ENCODE assay signal across 18 mouse cellular contexts in genomic region chr9:75618836-75619400, GRCm38 (mm10). TPM values are rescaled to one million over a fixed set of nuclear protein-coding genes. Genes with fewer than 3 reads are reported as not detected.
A peak's percentile ranks its signal among the peaks of the same experiment; 100 is the strongest.
DNase-seq lines count a peak whose midpoint lies in the region; ATAC-seq lines count a peak whose summit lies in the region.
"Had no signal": no experiment of that assay in that cellular context is flagged by ENCODE, and none has a peak within 500 bp of the region (broad histone marks: within the 10 kb centered on the region; RNA-seq: fewer than 3 reads in every experiment).

No protein-coding gene starts in this region.

- DNase-seq in embryonic facial prominence, embryonic 11.5 days (ENCODE audit: low spot score): no peak
- DNase-seq in embryonic facial prominence, embryonic 10.5 days (ENCODE audit: low spot score): no peak
- DNase-seq in intestine, embryonic 14.5 days (ENCODE audit: low spot score): peak; percentile 44
- no peak for DNase-seq in lung, postnatal 14 days
- no peak for DNase-seq in embryo, embryonic 11 days
- DNase-seq: adrenal gland, adult 8-10 months; cerebellum, adult 8-10 months; gastrocnemius, adult 2 months; heart, postnatal 14 days; kidney, postnatal 36 days; left cerebral cortex, postnatal 4 days; liver, embryonic 13.5 days; thymus, postnatal 36 days had no signal

- H3K4me1 ChIP-seq in embryonic facial prominence, embryonic 11.5 days (ENCODE audit: control insufficient read depth, insufficient read depth, low read length): no peaks in the 10 kb centered on the region
- no peaks in the 10 kb centered on the region for H3K4me1 ChIP-seq in embryonic facial prominence, embryonic 10.5 days
- no peaks in the 10 kb centered on the region for H3K4me1 ChIP-seq in intestine, embryonic 14.5 days (replicated peaks; ENCODE audit: control insufficient read depth, insufficient read depth, low read length)
- H3K4me1 ChIP-seq in intestine, embryonic 15.5 days (replicated peaks): no peaks in the 10 kb centered on the region
- H3K4me1 ChIP-seq in lung, embryonic 15.5 days: no peaks in the 10 kb centered on the region
- H3K4me1 ChIP-seq in neural tube, embryonic 14.5 days (ENCODE audit: control insufficient read depth, insufficient read depth, low read length): no peaks in the 10 kb centered on the region
- H3K4me1 ChIP-seq: embryonic facial prominence, embryonic 12.5 days; heart, embryonic 12.5 days; liver, embryonic 13.5 days had no signal

- H3K27ac ChIP-seq in embryonic facial prominence, embryonic 11.5 days (replicated peaks; ENCODE audit: low read depth, low read length): no peak overlapping the region
- H3K27ac ChIP-seq in embryonic facial prominence, embryonic 10.5 days (replicated peaks): no peak overlapping the region
- no peak overlapping the region for H3K27ac ChIP-seq in intestine, embryonic 14.5 days (ENCODE audit: low read depth)
- no peak overlapping the region for H3K27ac ChIP-seq in intestine, embryonic 15.5 days
- no peak overlapping the region for H3K27ac ChIP-seq in lung, embryonic 15.5 days
- H3K27ac ChIP-seq in neural tube, embryonic 14.5 days (ENCODE audit: low read depth, low read length): no peak overlapping the region
- H3K27ac ChIP-seq: embryonic facial prominence, embryonic 12.5 days; gastrocnemius, adult 2 months; liver, embryonic 13.5 days had no signal

- H3K9ac ChIP-seq in embryonic facial prominence, embryonic 11.5 days (replicated peaks; ENCODE audit: low read length): no peak overlapping the region
- H3K9ac ChIP-seq in intestine, embryonic 14.5 days (ENCODE audit: low read length): no peak overlapping the region
- no peak overlapping the region for H3K9ac ChIP-seq in intestine, embryonic 15.5 days
- no peak overlapping the region for H3K9ac ChIP-seq in lung, embryonic 15.5 days
- H3K9ac ChIP-seq in neural tube, embryonic 14.5 days (replicated peaks; ENCODE audit: low read depth, low read length): no peak overlapping the region
- H3K9ac ChIP-seq: embryonic facial prominence, embryonic 12.5 days; heart, embryonic 12.5 days; liver, embryonic 13.5 days had no signal

- no peaks in the 10 kb centered on the region for H3K9me3 ChIP-seq in embryonic facial prominence, embryonic 11.5 days (replicated peaks; ENCODE audit: control insufficient read depth, low read length)
- no peaks in the 10 kb centered on the region for H3K9me3 ChIP-seq in embryonic facial prominence, embryonic 10.5 days
- H3K9me3 ChIP-seq in intestine, embryonic 14.5 days (ENCODE audit: control insufficient read depth, low read length): no peaks in the 10 kb centered on the region
- no peaks in the 10 kb centered on the region for H3K9me3 ChIP-seq in intestine, embryonic 15.5 days
- no peaks in the 10 kb centered on the region for H3K9me3 ChIP-seq in lung, embryonic 15.5 days
- no peaks in the 10 kb centered on the region for H3K9me3 ChIP-seq in neural tube, embryonic 14.5 days (ENCODE audit: control insufficient read depth, low read length)
- H3K9me3 ChIP-seq: embryonic facial prominence, embryonic 12.5 days; liver, embryonic 13.5 days had no signal

- no peak overlapping the region for H3K4me3 ChIP-seq in embryonic facial prominence, embryonic 11.5 days (ENCODE audit: low read depth, low read length)
- H3K4me3 ChIP-seq in embryonic facial prominence, embryonic 10.5 days: no peak overlapping the region
- H3K4me3 ChIP-seq in intestine, embryonic 14.5 days (ENCODE audit: low read depth, low read length): no peak overlapping the region
- no peak overlapping the region for H3K4me3 ChIP-seq in intestine, embryonic 15.5 days (replicated peaks)
- no peak overlapping the region for H3K4me3 ChIP-seq in lung, embryonic 15.5 days
- no peak overlapping the region for H3K4me3 ChIP-seq in neural tube, embryonic 14.5 days (ENCODE audit: low read depth, low read length)
- H3K4me3 ChIP-seq: embryonic facial prominence, embryonic 12.5 days; gastrocnemius, adult 2 months; heart, embryonic 12.5 days; liver, embryonic 13.5 days had no signal

- ATAC-seq in embryonic facial prominence, embryonic 11.5 days (replicated peaks; ENCODE audit: insufficient number of reproducible peaks, low FRiP score, low TSS enrichment, low read depth): peak; percentile 39; the same call in 1 of the 2 replicates
- no peak for ATAC-seq in intestine, embryonic 14.5 days (replicated peaks; ENCODE audit: low FRiP score, low TSS enrichment, low read depth)
- no peak for ATAC-seq in intestine, embryonic 15.5 days
- 0 out of 2 replicates have a peak, but pooled peaks have one; percentile 19 for ATAC-seq in lung, embryonic 15.5 days (ENCODE audit: borderline replicate concordance, extremely low read depth, low FRiP score, low TSS enrichment)
- peak; percentile 38; the same call in 1 of the 2 replicates for ATAC-seq in neural tube, embryonic 14.5 days (ENCODE audit: low read depth)

- no peaks in the 10 kb centered on the region for H3K27me3 ChIP-seq in embryonic facial prominence, embryonic 11.5 days (ENCODE audit: control insufficient read depth, insufficient read depth, low read length)
- H3K27me3 ChIP-seq in embryonic facial prominence, embryonic 10.5 days (replicated peaks; ENCODE audit: low read depth, poor library complexity, severe bottlenecking): peaks cover 5% of the 10 kb centered on the region
- H3K27me3 ChIP-seq in intestine, embryonic 14.5 days (replicated peaks; ENCODE audit: control insufficient read depth, insufficient read depth, low read length): no peaks in the 10 kb centered on the region
- no peaks in the 10 kb centered on the region for H3K27me3 ChIP-seq in intestine, embryonic 15.5 days (replicated peaks)
- H3K27me3 ChIP-seq in lung, embryonic 15.5 days: no peaks in the 10 kb centered on the region; the same call in 1 of the 2 replicates
- no peaks in the 10 kb centered on the region for H3K27me3 ChIP-seq in neural tube, embryonic 14.5 days (ENCODE audit: control insufficient read depth, insufficient read depth, low read length)
- H3K27me3 ChIP-seq: embryonic facial prominence, embryonic 12.5 days had no signal

- H3K36me3 ChIP-seq in embryonic facial prominence, embryonic 11.5 days (replicated peaks; ENCODE audit: control insufficient read depth, insufficient read depth, low read depth, low read length): no peaks in the 10 kb centered on the region
- H3K36me3 ChIP-seq in embryonic facial prominence, embryonic 10.5 days (replicated peaks): no peaks in the 10 kb centered on the region
- no peaks in the 10 kb centered on the region for H3K36me3 ChIP-seq in intestine, embryonic 14.5 days (ENCODE audit: control insufficient read depth, insufficient read depth, low read length)
- H3K36me3 ChIP-seq in intestine, embryonic 15.5 days: no peaks in the 10 kb centered on the region
- no peaks in the 10 kb centered on the region for H3K36me3 ChIP-seq in lung, embryonic 15.5 days
- H3K36me3 ChIP-seq in neural tube, embryonic 14.5 days (ENCODE audit: control insufficient read depth, insufficient read depth, low read length): no peaks in the 10 kb centered on the region
- H3K36me3 ChIP-seq: embryonic facial prominence, embryonic 12.5 days; heart, embryonic 12.5 days; liver, embryonic 13.5 days had no signal

- H3K4me2 ChIP-seq in embryonic facial prominence, embryonic 11.5 days (ENCODE audit: low read depth, low read length): no peak overlapping the region
- H3K4me2 ChIP-seq in intestine, embryonic 14.5 days (ENCODE audit: low read length): no peak overlapping the region
- no peak overlapping the region for H3K4me2 ChIP-seq in intestine, embryonic 15.5 days (replicated peaks)
- no peak overlapping the region for H3K4me2 ChIP-seq in lung, embryonic 15.5 days
- H3K4me2 ChIP-seq in neural tube, embryonic 14.5 days (ENCODE audit: low read depth, low read length): no peak overlapping the region
- H3K4me2 ChIP-seq: embryonic facial prominence, embryonic 12.5 days; heart, embryonic 12.5 days; liver, embryonic 13.5 days had no signal

- WGBS in embryonic facial prominence, embryonic 11.5 days: 71% methylated on average over 6 of the region's 6 CpGs
- WGBS in embryonic facial prominence, embryonic 10.5 days: 74% methylated on average over 6 of the region's 6 CpGs
- 80% methylated on average over 6 of the region's 6 CpGs for WGBS in intestine, embryonic 14.5 days
- WGBS in intestine, embryonic 15.5 days: 88% methylated on average over 6 of the region's 6 CpGs
- 80% methylated on average over 6 of the region's 6 CpGs for WGBS in lung, embryonic 15.5 days
- WGBS in neural tube, embryonic 14.5 days: 79% methylated on average over 6 of the region's 6 CpGs

RNA-seq across cellular contexts. Expression of gene Lysmd2, which starts 6.6 kb away (rescaled TPM):
- 21.2 and 21.7 TPM in 2 replicates for polyA plus RNA-seq in embryonic facial prominence, embryonic 11.5 days (2014; fragmentation: Nextera tagmentation; extraction: Ambion mirVana)
- polyA plus RNA-seq in embryonic facial prominence, embryonic 10.5 days (2016; fragmentation: Nextera tagmentation; extraction: Ambion mirVana): 13.6 and 16.5 TPM in 2 replicates
- polyA plus RNA-seq in intestine, embryonic 14.5 days (2014; fragmentation: Nextera tagmentation; extraction: Ambion mirVana): 24.3 and 26.6 TPM in 2 replicates
- polyA plus RNA-seq in intestine, embryonic 15.5 days (2015; fragmentation: Nextera tagmentation; extraction: Ambion mirVana): 19.4 and 20.1 TPM in 2 replicates
- 27.0 and 28.1 TPM in 2 replicates for polyA plus RNA-seq in lung, embryonic 15.5 days (2015; fragmentation: Nextera tagmentation; extraction: Ambion mirVana)
- polyA plus RNA-seq in neural tube, embryonic 14.5 days (2014; fragmentation: Nextera tagmentation; extraction: Ambion mirVana): 38.0 and 42.0 TPM in 2 replicates

RNA-seq across cellular contexts. Expression of gene Tmod2, which starts 7.8 kb away (rescaled TPM):
- polyA plus RNA-seq in embryonic facial prominence, embryonic 11.5 days (2014; fragmentation: Nextera tagmentation; extraction: Ambion mirVana): 36.2 and 38.2 TPM in 2 replicates
- 31.9 and 34.3 TPM in 2 replicates for polyA plus RNA-seq in embryonic facial prominence, embryonic 10.5 days (2016; fragmentation: Nextera tagmentation; extraction: Ambion mirVana)
- polyA plus RNA-seq in intestine, embryonic 14.5 days (2014; fragmentation: Nextera tagmentation; extraction: Ambion mirVana): 17.6 and 21.3 TPM in 2 replicates
- polyA plus RNA-seq in intestine, embryonic 15.5 days (2015; fragmentation: Nextera tagmentation; extraction: Ambion mirVana): 16.1 and 20.8 TPM in 2 replicates
- polyA plus RNA-seq in lung, embryonic 15.5 days (2015; fragmentation: Nextera tagmentation; extraction: Ambion mirVana): 9.4 and 10.1 TPM in 2 replicates
- polyA plus RNA-seq in neural tube, embryonic 14.5 days (2014; fragmentation: Nextera tagmentation; extraction: Ambion mirVana): 230 and 265 TPM in 2 replicates

RNA-seq across cellular contexts. Expression of gene Tmod3, which starts 59.5 kb away (rescaled TPM):
- polyA plus RNA-seq in embryonic facial prominence, embryonic 11.5 days (2014; fragmentation: Nextera tagmentation; extraction: Ambion mirVana): 106 and 117 TPM in 2 replicates
- polyA plus RNA-seq in embryonic facial prominence, embryonic 10.5 days (2016; fragmentation: Nextera tagmentation; extraction: Ambion mirVana): 81.0 and 99.2 TPM in 2 replicates
- polyA plus RNA-seq in intestine, embryonic 14.5 days (2014; fragmentation: Nextera tagmentation; extraction: Ambion mirVana): 89.2 and 92.5 TPM in 2 replicates
- 98.6 and 105 TPM in 2 replicates for polyA plus RNA-seq in intestine, embryonic 15.5 days (2015; fragmentation: Nextera tagmentation; extraction: Ambion mirVana)
- 155 and 160 TPM in 2 replicates for polyA plus RNA-seq in lung, embryonic 15.5 days (2015; fragmentation: Nextera tagmentation; extraction: Ambion mirVana)
- 60.6 and 69.9 TPM in 2 replicates for polyA plus RNA-seq in neural tube, embryonic 14.5 days (2014; fragmentation: Nextera tagmentation; extraction: Ambion mirVana)

Comparison
In these comparisons a context has a peak if more than half of its experiments do, and no peak if none do; other contexts are left out.
1. ATAC-seq: peak in embryonic facial prominence, embryonic 11.5 days (single experiment), lung, embryonic 15.5 days (single experiment) and neural tube, embryonic 14.5 days (single experiment); none in intestine, embryonic 14.5 days (single experiment) and intestine, embryonic 15.5 days (single experiment).